Mouse (Mus musculus) embryonic fibroblast, embryonic 13.5 days (primary cell): ENCODE measurements at regions not wholly inside any gene's neighbourhood (a gene's known extent, or its start where the extent isn't known, plus 50 kb on each side); places are given as distances from the start of the nearest gene placed in this dataset.
"Not testable (repeated sequence)": the region's sequence is repeated elsewhere in the genome, so short reads cannot be mapped to it uniquely, and the experiment has no call there.

Experiments
- H3K27ac ChIP-seq: 2 replicates; pipeline ENCODE4 v1.5.1; 2012; ENCODE audit warnings: low read length, control low read depth, inconsistent platforms; ENCODE audit not compliant: insufficient read depth
- H3K4me1 ChIP-seq: 2 replicates; pipeline ENCODE4 v1.6.1; 2011; ENCODE audit warnings: low read length; ENCODE audit not compliant: control insufficient read depth, insufficient read depth
- H3K4me3 ChIP-seq: 2 replicates; pipeline ENCODE4 v1.5.1; 2011; ENCODE audit warnings: mild to moderate bottlenecking, control low read depth, low read length; ENCODE audit not compliant: insufficient read depth
- CTCF ChIP-seq: IDR thresholded peaks from 2 replicates; pipeline ENCODE4 v1.5.1; 2011; ENCODE audit warnings: mild to moderate bottlenecking, control low read depth, low read length, moderate library complexity, borderline replicate concordance; ENCODE audit not compliant: insufficient read depth
- POLR2A ChIP-seq: IDR thresholded peaks from 2 replicates; pipeline ENCODE4 v1.6.1; 2011; ENCODE audit warnings: low read depth, mild to moderate bottlenecking, control low read depth, low read length, moderate library complexity

- H3K27ac ChIP-seq, H3K4me1 ChIP-seq, H3K4me3 ChIP-seq: not testable (repeated sequence)
Measured at GRCm38 (mm10) chr14:14478159-14478558, 77.1 kb downstream of the Olfr721-ps1 start.

DNA sequence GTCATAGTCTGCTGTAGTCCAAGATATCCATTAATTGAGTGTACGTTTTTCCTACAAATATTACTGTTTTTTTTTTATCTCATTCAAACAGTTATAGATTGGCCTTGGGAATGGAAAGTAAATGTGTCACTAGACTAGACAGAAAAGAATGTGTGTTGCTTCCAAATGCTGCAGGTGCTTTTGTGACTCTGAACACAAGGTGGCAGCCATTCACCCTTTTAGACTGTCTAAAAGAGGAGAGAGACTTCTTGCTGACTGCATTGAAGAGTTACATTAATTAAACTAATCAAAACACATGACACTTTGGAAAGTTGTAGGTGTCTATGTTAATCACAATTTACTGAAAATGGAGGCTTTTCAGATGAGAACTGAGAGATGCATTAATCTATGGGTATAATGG, 80.7 kb downstream of the Olfr721-ps1 start:
- no peak for TF ChIP-seq POLR2A
- no peak for TF ChIP-seq CTCF
- no peaks in the 10 kb centered on the region for H3K4me1 ChIP-seq
- no peak overlapping the region for H3K4me3 ChIP-seq
- no peak overlapping the region for H3K27ac ChIP-seq

DNA sequence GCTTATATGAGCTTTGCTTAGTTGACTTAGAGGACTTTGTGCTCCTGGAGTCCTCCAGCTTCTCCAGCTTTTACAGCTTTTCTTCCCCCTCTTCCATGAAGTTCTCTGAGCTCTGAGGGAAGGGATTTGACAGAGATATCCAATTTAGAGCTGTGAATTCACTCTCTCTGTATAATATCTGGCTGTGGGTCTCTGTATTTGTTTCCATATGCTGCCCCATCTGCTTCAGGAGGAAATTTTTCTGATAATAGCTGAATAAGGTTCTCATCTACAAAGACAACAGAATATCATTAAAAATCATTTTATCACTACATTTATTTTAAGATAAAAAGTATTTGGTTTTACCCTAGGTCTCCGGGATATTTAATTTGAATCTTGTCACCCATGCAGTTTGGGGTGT, 85.3 kb downstream of the Olfr721-ps1 start:
- Histone ChIP-seq H3K4me1 (no peaks in the 10 kb centered on the region), H3K27ac (no peak overlapping the region), H3K4me3 (no peak overlapping the region)
- TF ChIP-seq CTCF = no peak
- TF ChIP-seq POLR2A = no peak

DNA sequence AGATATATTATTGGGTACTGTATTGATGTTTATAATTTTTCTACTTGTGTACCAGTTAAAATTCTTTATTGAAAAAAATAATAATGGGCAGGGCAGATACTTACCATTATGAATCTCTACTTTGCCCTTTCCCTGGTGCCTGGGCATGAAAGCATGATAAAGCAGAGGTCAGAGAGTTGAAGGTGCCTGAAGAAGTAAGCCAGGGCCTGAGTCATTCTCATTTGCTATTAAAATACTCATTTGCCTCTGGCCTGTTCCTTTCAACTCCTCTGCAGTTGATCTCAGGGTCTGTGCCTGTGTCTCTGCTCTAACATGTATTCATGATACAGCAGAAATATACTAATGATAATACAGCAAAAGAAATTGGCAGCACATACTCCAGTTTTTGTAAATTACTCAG, 89.4 kb downstream of the Olfr721-ps1 start:
- TF ChIP-seq POLR2A (no peak), CTCF (no peak)
- Histone ChIP-seq H3K4me3 (no peak overlapping the region), H3K4me1 (no peaks in the 10 kb centered on the region), H3K27ac (no peak overlapping the region)

DNA sequence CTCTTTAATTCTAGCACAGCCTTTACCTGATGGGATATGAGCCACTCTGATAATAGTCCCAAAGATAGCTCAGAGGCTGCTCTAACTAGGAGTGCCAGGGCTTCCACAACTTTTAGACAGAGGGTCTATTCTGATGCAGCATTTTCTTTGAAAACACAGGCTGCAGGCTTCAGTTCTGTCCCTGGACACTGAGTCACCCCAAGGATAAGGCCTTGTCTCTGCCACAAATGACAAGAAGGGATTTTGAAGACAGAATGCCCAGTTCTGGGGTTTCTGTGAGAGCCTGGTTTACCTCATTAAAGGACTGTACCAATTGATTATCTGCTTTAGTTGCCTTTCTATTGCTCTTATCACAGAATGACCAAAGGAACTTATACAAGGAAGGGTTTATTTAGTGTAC, 90.9 kb downstream of the Olfr721-ps1 start:
- TF ChIP-seq POLR2A = no peak
- no peak for TF ChIP-seq CTCF
- H3K4me1 ChIP-seq = no peaks in the 10 kb centered on the region
- no peak overlapping the region for H3K4me3 ChIP-seq
- no peak overlapping the region for H3K27ac ChIP-seq

GRCm38 (mm10) chr14:14511927-14512326, 110.8 kb downstream of the Olfr721-ps1 start:
- no peak overlapping the region for H3K27ac ChIP-seq
- H3K4me1 ChIP-seq = 0 out of 2 replicates have a peak, but pooled peaks cover 4% of the 10 kb centered on the region
- no peak overlapping the region for H3K4me3 ChIP-seq
- TF ChIP-seq POLR2A = no peak
- no peak for TF ChIP-seq CTCF

- Histone ChIP-seq H3K4me3 (no peak overlapping the region), H3K4me1 (peaks cover 4% of the 10 kb centered on the region; the same call in 1 of the 2 replicates), H3K27ac (no peak overlapping the region)
- TF ChIP-seq CTCF = no peak
- TF ChIP-seq POLR2A = no peak
Measured at GRCm38 (mm10) chr14:14513056-14513455, 112.0 kb downstream of the Olfr721-ps1 start.

DNA sequence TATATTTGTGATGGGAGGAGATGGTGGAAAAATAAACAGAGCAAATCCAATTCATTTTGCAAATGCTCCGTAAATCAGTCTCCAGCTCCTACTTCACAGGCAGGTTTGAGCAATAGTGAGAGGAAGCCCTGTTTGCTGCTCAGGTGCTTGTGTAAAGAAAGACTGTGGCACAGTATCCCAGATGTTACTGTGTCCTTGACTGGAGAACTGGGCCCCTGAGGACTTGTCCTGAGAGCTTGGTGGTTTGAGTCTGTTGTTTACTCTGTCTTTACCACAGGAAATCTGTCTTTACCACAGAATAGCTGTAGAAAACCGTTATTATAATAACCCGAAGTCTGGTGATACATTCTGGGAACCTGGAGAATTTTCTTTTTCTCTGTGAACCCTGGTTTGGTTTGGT, 112.4 kb downstream of the Olfr721-ps1 start:
- H3K4me3 ChIP-seq = no peak overlapping the region
- H3K4me1 ChIP-seq = peaks cover 4% of the 10 kb centered on the region; the same call in 1 of the 2 replicates
- TF ChIP-seq CTCF (no peak), POLR2A (no peak)
- no peak overlapping the region for H3K27ac ChIP-seq

DNA sequence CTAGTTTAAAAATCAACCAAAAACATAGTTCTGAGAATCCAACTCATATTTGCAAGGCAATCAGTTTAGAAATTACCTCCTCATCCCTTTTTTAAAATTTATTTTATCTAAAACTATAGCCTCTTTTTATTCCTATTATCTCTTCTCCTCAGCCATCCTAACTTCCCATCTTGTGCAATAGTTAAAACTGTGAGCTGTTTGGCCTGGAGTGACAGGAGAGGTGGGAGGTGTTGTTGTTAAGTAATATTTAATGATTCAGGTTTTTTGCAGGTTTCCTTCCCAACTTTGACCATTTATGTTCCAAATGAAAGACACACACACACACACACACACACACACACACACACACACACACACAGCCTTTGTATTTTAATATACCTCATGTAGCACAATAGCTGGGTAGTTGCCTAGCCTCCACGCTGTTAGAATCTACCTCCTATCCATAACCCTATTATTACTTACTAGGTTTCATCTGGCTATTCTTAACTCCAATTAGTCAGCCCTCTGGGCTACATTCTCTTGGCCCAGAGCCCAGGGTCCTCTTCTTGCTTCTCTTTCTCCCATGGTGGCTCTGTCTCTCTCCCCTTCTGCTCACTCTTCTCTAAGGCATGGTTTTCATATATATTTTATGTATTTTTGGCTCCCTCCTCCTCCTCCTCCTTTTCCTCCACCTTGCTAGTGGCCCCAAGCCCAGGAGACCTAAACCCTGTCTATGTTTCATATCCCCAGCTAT, 113.5 kb downstream of the Olfr721-ps1 start:
- peaks cover 11% of the 10 kb centered on the region for H3K4me1 ChIP-seq
- H3K4me3 ChIP-seq = no peak overlapping the region
- H3K27ac ChIP-seq = peak overlapping the region; percentile 32; the same call in 1 of the 2 replicates
- TF ChIP-seq POLR2A = no peak
- TF ChIP-seq CTCF = no peak

DNA sequence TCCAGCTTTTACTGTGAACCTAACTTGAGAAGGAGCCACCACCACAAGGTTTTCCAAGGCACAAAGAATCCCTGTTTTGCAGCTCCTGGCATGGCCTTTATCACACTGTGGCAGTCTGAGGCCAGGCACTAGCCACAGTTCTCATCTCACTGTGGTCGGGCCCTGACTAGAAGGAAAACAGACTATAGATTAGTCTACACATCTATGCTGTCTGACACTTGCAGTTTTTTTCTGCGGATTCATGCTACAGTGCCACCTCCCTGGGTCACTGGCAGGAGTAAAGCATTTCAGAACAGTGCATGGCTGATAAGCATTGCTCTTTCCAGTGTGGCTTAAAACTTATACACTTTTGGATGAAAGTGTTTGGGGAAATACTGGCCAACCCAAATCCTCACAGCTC, 114.3 kb downstream of the Olfr721-ps1 start:
- no peak overlapping the region for H3K27ac ChIP-seq
- TF ChIP-seq CTCF (no peak), POLR2A (no peak)
- H3K4me3 ChIP-seq = no peak overlapping the region

More for the DNA sequence above, 114.3 kb downstream of the Olfr721-ps1 start:
- peaks cover 13% of the 10 kb centered on the region for H3K4me1 ChIP-seq
